Mouse (Mus musculus): ENCODE measurements around the gene Foxa3. TPM values are rescaled to one million over a fixed set of nuclear protein-coding genes. Genes with fewer than 3 reads are reported as not detected.

Gene Foxa3
- polyA plus RNA-seq, 1 experiment from 2014 or later: 0.56 TPM

DNA sequence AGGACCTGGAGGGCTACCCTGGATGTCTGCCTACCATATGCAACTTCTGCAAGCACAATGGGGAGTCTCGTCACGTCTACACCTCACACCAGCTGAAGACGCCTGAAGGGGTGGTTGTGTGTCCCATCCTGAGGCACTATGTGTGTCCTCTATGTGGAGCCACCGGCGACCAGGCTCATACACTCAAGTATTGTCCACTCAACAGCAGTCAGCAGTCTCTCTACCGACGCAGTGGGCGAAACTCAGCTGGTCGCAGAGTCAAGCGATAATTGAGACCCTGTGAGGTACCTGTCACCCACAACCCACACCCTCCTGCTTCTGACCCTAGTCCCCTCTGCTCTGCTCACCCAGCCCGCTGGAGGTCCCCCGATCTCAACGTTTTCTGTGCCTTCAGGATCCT is 35.6 kb downstream of the Foxa3 start:
- Histone ChIP-seq H3K27me3 (replicated peaks; ENCODE audit: control insufficient read depth, insufficient read depth, low read length) (peaks cover 12% of the 10 kb centered on the region; the same call in 1 of the 2 replicates), H3K9ac (ENCODE audit: low read depth, low read length) (no peak overlapping the region), H3K36me3 (ENCODE audit: control insufficient read depth, insufficient read depth, low read length) (no peaks in the 10 kb centered on the region), H3K4me2 (ENCODE audit: low read depth, low read length) (no peak overlapping the region), H3K27ac (replicated peaks; ENCODE audit: low read depth, low read length) (no peak overlapping the region), H3K4me3 (ENCODE audit: low read depth, low read length) (no peak overlapping the region), H3K9me3 (ENCODE audit: control insufficient read depth, low read length) (no peaks in the 10 kb centered on the region), H3K4me1 (ENCODE audit: control insufficient read depth, insufficient read depth, low read length) (no peaks in the 10 kb centered on the region)
- DNase-seq (ENCODE audit: low spot score) (no peak), ATAC-seq (ENCODE audit: low read depth) (no peak)
- WGBS: 65% methylated on average over 12 of the region's 13 CpGs

DNA sequence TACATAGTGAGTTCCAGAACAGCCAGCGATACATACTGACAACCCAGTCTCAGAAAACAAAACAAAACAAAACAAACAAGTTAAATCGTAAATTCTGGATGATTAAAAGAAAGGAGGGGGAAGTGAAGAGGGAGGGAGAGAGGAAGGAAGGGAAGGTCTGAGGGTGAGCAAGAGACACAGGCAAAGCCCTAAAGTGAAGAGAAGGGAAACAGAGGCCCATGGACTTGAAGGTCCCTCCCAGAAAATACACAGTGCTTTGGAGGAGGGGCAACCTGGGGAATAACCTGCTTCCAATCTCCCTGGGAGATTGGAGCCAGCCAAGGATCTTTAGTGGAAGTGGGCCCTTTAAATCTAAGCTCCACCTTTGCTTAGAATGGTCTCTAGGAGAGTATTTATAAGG is 36.2 kb downstream of the Foxa3 start, which contains the start of gene Nanos2:
Gene Nanos2 (plus strand): TSS at position 301 of the 400 bp plus-strand sequence.
- DNase-seq (ENCODE audit: low spot score): no peak
- 64% methylated on average over 2 of the region's 2 CpGs for WGBS
- no peaks in the 10 kb centered on the region for H3K4me1 ChIP-seq (ENCODE audit: control insufficient read depth, insufficient read depth, low read length)

DNA sequence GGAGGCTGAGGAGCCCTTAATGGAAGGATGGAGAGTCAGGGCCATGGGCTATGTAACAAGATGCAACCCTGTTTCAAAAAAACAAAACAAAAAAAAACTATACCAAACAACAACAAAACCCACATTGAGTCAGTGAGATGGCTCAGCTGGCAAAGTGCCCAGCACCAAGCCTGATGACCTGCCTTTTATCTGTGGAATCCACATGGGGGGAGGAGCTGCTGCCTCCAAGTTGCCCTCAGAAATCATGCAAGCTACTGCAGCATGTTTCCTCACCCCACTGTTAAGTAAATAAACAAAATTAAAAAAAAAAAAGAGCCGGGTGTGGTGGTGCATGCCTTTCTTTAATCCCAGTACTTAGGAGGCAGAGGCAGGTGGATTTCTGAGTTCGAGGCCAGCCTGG is 36.8 kb downstream of the Foxa3 start:
- H3K27ac ChIP-seq (replicated peaks; ENCODE audit: low read depth, low read length): no peak overlapping the region
- ATAC-seq (ENCODE audit: low read depth) (no peak), DNase-seq (ENCODE audit: low spot score) (no peak)
- no peak overlapping the region for H3K9ac ChIP-seq (ENCODE audit: low read depth, low read length)
- H3K4me2 ChIP-seq (ENCODE audit: low read depth, low read length): no peak overlapping the region
- no peaks in the 10 kb centered on the region for H3K27me3 ChIP-seq (replicated peaks; ENCODE audit: control insufficient read depth, insufficient read depth, low read length)
- no peak overlapping the region for H3K4me3 ChIP-seq (ENCODE audit: low read depth, low read length)
- no peaks in the 10 kb centered on the region for H3K9me3 ChIP-seq (ENCODE audit: control insufficient read depth, low read length)
- no peaks in the 10 kb centered on the region for H3K36me3 ChIP-seq (ENCODE audit: control insufficient read depth, insufficient read depth, low read length)
- H3K4me1 ChIP-seq (ENCODE audit: control insufficient read depth, insufficient read depth, low read length): no peaks in the 10 kb centered on the region
- 65% methylated on average over 2 of the region's 2 CpGs for WGBS

More for the DNA sequence above, 36.2 kb downstream of the Foxa3 start, which contains the start of gene Nanos2:
- Histone ChIP-seq H3K27ac (replicated peaks; ENCODE audit: low read depth, low read length) (no peak within 1 kb of the TSS), H3K9me3 (ENCODE audit: control insufficient read depth, low read length) (no peaks in the 10 kb centered on the region), H3K27me3 (replicated peaks; ENCODE audit: control insufficient read depth, insufficient read depth, low read length) (0 out of 2 replicates have a peak, but pooled peaks cover 5% of the 10 kb centered on the region), H3K9ac (ENCODE audit: low read depth, low read length) (no peak within 1 kb of the TSS), H3K36me3 (ENCODE audit: control insufficient read depth, insufficient read depth, low read length) (no peaks in the 10 kb centered on the region), H3K4me2 (ENCODE audit: low read depth, low read length) (no peak within 1 kb of the TSS), H3K4me3 (ENCODE audit: low read depth, low read length) (no peak within 1 kb of the TSS)
- no peak for ATAC-seq (ENCODE audit: low read depth)

DNA sequence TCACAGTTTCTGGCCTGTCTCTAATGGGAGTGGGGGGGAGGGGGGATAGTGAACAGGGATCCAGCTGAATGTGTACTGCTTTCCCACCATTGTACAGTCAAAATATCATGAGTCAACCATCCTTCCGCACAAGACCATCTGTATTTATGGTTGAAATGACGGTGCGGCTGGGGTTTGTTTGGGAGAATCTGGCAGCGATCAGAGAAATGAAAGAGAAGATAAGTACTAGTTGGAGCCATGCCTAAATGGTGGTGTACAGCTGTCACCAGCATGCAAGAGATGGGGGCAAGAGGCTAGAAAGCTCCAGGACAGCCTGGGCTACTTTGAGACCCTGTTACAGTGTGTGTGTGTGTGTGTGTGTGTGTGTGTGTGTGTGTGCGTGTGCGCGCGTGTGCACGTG is 45.0 kb downstream of the Foxa3 start:
- no peak overlapping the region for H3K4me3 ChIP-seq (ENCODE audit: low read depth, low read length)
- no peaks in the 10 kb centered on the region for H3K36me3 ChIP-seq (ENCODE audit: control insufficient read depth, insufficient read depth, low read length)
- no peaks in the 10 kb centered on the region for H3K4me1 ChIP-seq (ENCODE audit: control insufficient read depth, insufficient read depth, low read length)
- DNase-seq (ENCODE audit: low spot score): peak; percentile 34
- H3K27ac ChIP-seq (replicated peaks; ENCODE audit: low read depth, low read length): no peak overlapping the region
- H3K9ac ChIP-seq (ENCODE audit: low read depth, low read length): no peak overlapping the region
- no peak overlapping the region for H3K4me2 ChIP-seq (ENCODE audit: low read depth, low read length)
- H3K9me3 ChIP-seq (ENCODE audit: control insufficient read depth, low read length): no peaks in the 10 kb centered on the region
- no peak for ATAC-seq (ENCODE audit: low read depth)
- 80% methylated on average over 9 of the region's 9 CpGs for WGBS
- no peaks in the 10 kb centered on the region for H3K27me3 ChIP-seq (replicated peaks; ENCODE audit: control insufficient read depth, insufficient read depth, low read length)

DNA sequence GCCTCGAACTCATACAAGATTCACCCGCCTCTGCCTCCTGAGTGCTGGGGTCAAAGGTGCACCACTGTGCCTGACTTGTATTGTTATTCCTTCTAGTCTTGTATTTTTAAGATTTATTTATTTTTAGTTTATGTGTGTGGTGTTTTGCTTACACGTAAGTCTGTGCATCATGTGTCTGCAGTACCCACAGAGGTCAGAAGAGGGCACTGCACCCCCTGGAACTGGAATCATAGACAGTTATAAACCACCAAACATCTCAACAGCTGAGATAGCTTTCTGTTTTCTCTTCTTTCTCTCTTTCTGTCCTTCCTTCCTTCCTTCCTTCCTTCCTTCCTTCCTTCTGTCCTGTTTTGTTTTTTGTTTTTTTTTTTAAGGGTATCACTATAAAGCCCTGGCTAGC is 52.4 kb downstream of the Foxa3 start:
- peaks cover 3% of the 10 kb centered on the region; the same call in 1 of the 2 replicates for H3K27me3 ChIP-seq (replicated peaks; ENCODE audit: control insufficient read depth, insufficient read depth, low read length)
- H3K4me2 ChIP-seq (ENCODE audit: low read depth, low read length): no peak overlapping the region
- no peak overlapping the region for H3K4me3 ChIP-seq (ENCODE audit: low read depth, low read length)
- H3K27ac ChIP-seq (replicated peaks; ENCODE audit: low read depth, low read length): no peak overlapping the region
- H3K9me3 ChIP-seq (ENCODE audit: control insufficient read depth, low read length): no peaks in the 10 kb centered on the region
- DNase-seq (ENCODE audit: low spot score) (no peak), ATAC-seq (ENCODE audit: low read depth) (no peak)
- WGBS: 79% methylated on average over 3 of the region's 3 CpGs
- H3K4me1 ChIP-seq (ENCODE audit: control insufficient read depth, insufficient read depth, low read length): no peaks in the 10 kb centered on the region
- no peak overlapping the region for H3K9ac ChIP-seq (ENCODE audit: low read depth, low read length)
- no peaks in the 10 kb centered on the region for H3K36me3 ChIP-seq (ENCODE audit: control insufficient read depth, insufficient read depth, low read length)

DNA sequence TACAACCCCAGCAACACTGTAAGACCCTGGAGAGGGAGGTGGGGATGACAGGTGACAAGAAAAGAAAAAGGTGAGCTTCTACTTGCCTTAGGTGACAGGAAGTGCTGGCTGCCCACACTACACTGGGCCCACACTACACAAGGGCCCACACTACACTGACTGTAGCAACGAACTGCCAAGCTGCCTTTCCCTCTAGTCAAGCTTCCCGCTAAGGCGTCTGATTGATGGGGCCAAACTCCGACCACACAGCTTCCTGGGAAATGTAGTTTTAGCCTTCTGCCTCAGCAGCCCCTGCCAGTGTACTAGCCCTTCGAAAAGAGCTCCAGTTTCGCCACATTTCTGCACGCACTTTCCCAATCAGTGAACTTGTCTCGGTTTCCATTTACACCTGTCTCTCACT is 55.7 kb downstream of the Foxa3 start:
- H3K9me3 ChIP-seq (ENCODE audit: control insufficient read depth, low read length): no peaks in the 10 kb centered on the region
- no peaks in the 10 kb centered on the region for H3K36me3 ChIP-seq (ENCODE audit: control insufficient read depth, insufficient read depth, low read length)
- H3K9ac ChIP-seq (ENCODE audit: low read depth, low read length): no peak overlapping the region
- ATAC-seq (ENCODE audit: low read depth): no peak
- H3K4me1 ChIP-seq (ENCODE audit: control insufficient read depth, insufficient read depth, low read length): peaks cover 3% of the 10 kb centered on the region; the same call in 1 of the 2 replicates
- 11% methylated on average over 8 of the region's 8 CpGs for WGBS
- H3K4me3 ChIP-seq (ENCODE audit: low read depth, low read length): no peak overlapping the region
- no peak overlapping the region for H3K27ac ChIP-seq (replicated peaks; ENCODE audit: low read depth, low read length)
- H3K27me3 ChIP-seq (replicated peaks; ENCODE audit: control insufficient read depth, insufficient read depth, low read length): peaks cover 35% of the 10 kb centered on the region
- no peak for DNase-seq (ENCODE audit: low spot score)
- no peak overlapping the region for H3K4me2 ChIP-seq (ENCODE audit: low read depth, low read length)

DNA sequence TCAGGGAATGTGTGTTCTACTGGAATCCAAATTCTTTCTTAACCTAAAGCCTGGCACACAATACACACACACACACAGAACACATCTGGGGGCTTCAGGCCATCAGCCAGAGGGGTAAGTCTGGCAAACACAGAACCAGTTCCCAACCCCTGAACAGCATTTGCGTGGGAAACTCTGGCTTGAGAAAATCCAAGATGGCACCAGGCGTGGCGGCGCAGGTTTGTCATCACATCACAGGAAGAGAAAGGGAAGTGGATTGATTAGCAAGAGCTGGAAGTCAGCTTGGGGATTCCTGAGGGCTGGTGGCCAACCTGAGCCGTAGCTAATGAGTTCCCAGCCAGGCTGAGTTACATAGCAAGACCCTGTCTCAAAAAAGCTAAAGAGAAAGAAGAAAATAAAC is 58.0 kb downstream of the Foxa3 start:
- H3K27ac ChIP-seq (replicated peaks; ENCODE audit: low read depth, low read length): no peak overlapping the region
- H3K9me3 ChIP-seq (ENCODE audit: control insufficient read depth, low read length): no peaks in the 10 kb centered on the region
- DNase-seq (ENCODE audit: low spot score): no peak
- H3K4me1 ChIP-seq (ENCODE audit: control insufficient read depth, insufficient read depth, low read length): peaks cover 9% of the 10 kb centered on the region; the same call in 1 of the 2 replicates
- no peaks in the 10 kb centered on the region for H3K36me3 ChIP-seq (ENCODE audit: control insufficient read depth, insufficient read depth, low read length)
- ATAC-seq (ENCODE audit: low read depth): no peak
- H3K27me3 ChIP-seq (replicated peaks; ENCODE audit: control insufficient read depth, insufficient read depth, low read length): peaks cover 58% of the 10 kb centered on the region
- no peak overlapping the region for H3K4me3 ChIP-seq (ENCODE audit: low read depth, low read length)
- WGBS: 81% methylated on average over 5 of the region's 5 CpGs
- no peak overlapping the region for H3K4me2 ChIP-seq (ENCODE audit: low read depth, low read length)
- no peak overlapping the region for H3K9ac ChIP-seq (ENCODE audit: low read depth, low read length)

DNA sequence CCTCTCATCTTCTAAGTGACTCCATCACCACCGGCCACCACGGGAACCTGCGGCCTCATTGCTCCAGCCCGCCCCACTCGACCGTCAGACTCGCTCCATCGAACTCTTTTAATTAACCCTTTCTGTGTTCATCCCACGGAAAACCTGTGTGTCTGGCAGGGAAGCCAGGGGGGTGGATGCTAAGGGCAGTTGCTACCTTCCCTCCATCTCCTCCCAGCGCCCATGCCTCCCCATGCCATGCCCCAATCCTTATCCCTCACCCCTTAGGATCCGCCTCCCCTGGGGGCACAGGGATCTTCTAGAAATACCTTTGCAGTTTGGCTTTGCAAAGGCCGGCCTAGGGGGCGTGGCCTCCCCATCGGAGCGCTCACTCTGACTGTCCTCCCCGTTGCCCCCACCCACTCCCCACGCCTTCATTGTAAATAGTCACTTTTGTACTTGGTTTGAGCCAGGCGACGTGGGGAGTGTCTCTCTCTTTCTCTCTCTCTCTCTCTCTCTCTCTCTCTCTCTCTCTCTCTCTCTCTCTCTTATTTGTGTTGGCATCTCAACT is 60.0 kb downstream of the Foxa3 start:
- Histone ChIP-seq H3K27ac (replicated peaks; ENCODE audit: low read depth, low read length) (no peak overlapping the region), H3K9me3 (ENCODE audit: control insufficient read depth, low read length) (no peaks in the 10 kb centered on the region), H3K4me1 (ENCODE audit: control insufficient read depth, insufficient read depth, low read length) (peaks cover 9% of the 10 kb centered on the region; the same call in 1 of the 2 replicates), H3K4me2 (ENCODE audit: low read depth, low read length) (no peak overlapping the region), H3K4me3 (ENCODE audit: low read depth, low read length) (no peak overlapping the region), H3K27me3 (replicated peaks; ENCODE audit: control insufficient read depth, insufficient read depth, low read length) (peaks cover 78% of the 10 kb centered on the region), H3K36me3 (ENCODE audit: control insufficient read depth, insufficient read depth, low read length) (no peaks in the 10 kb centered on the region), H3K9ac (ENCODE audit: low read depth, low read length) (no peak overlapping the region)
- ATAC-seq (ENCODE audit: low read depth): no peak
- no peak for DNase-seq (ENCODE audit: low spot score)
- WGBS: 1% methylated on average over 18 of the region's 19 CpGs

All from embryonic facial prominence, embryonic 14.5 days (tissue).